Mouse (Mus musculus) testis, adult 2 months (tissue): ENCODE results near the gene Mmd. TPM values are rescaled to one million over a fixed set of nuclear protein-coding genes. Genes with fewer than 3 reads are reported as not detected.

Source experiments
- H3K27ac ChIP-seq: fragments of 200-500 bp; 2 replicates; pipeline ENCODE4 v1.5.1; 2012; ENCODE audit warnings: low read depth, low read length; ENCODE audit not compliant: control insufficient read depth, insufficient read depth
- H3K27me3 ChIP-seq: fragments of 200-500 bp; 2 replicates; pipeline ENCODE4 v1.6.1; 2012; ENCODE audit warnings: mild to moderate bottlenecking, low read length, moderate library complexity; ENCODE audit not compliant: control insufficient read depth, insufficient read depth
- H3K36me3 ChIP-seq: fragments of 200-500 bp; 2 replicates; pipeline ENCODE4 v1.6.1; 2012; ENCODE audit warnings: mild to moderate bottlenecking, low read length; ENCODE audit not compliant: control insufficient read depth, insufficient read depth
- H3K4me1 ChIP-seq: fragments of 200-500 bp; 2 replicates; pipeline ENCODE4 v1.6.1; 2012; ENCODE audit warnings: low read length; ENCODE audit not compliant: control insufficient read depth, insufficient read depth
- H3K4me3 ChIP-seq: fragments of 200-500 bp; 2 replicates; pipeline ENCODE4 v1.5.1; 2012; ENCODE audit warnings: low read depth, mild to moderate bottlenecking, low read length, moderate library complexity, mixed read lengths; ENCODE audit not compliant: control insufficient read depth
- CTCF ChIP-seq: fragments of 200-500 bp; IDR thresholded peaks from 2 replicates; pipeline ENCODE4 v1.5.1; 2012; ENCODE audit warnings: low read depth, mild to moderate bottlenecking, inconsistent platforms, low read length, moderate library complexity; ENCODE audit not compliant: control insufficient read depth, insufficient read depth, insufficient replicate concordance
- POLR2A ChIP-seq: fragments of 200-500 bp; IDR thresholded peaks from 2 replicates; pipeline ENCODE4 v1.6.1; 2012; ENCODE audit warnings: low read depth, mild to moderate bottlenecking, inconsistent platforms, low read length, moderate library complexity; ENCODE audit not compliant: control insufficient read depth
- polyA plus RNA-seq: library from polyadenylated mRNA; depleted of rRNA; stranded (reverse); fragments of >200 nt; gene quantifications from 2 replicates; pipeline ENCODE4 v1.2.3, GENCODE M21; 2012

Gene Mmd
- polyA plus RNA-seq, 1 experiment = 2.3 TPM

DNA sequence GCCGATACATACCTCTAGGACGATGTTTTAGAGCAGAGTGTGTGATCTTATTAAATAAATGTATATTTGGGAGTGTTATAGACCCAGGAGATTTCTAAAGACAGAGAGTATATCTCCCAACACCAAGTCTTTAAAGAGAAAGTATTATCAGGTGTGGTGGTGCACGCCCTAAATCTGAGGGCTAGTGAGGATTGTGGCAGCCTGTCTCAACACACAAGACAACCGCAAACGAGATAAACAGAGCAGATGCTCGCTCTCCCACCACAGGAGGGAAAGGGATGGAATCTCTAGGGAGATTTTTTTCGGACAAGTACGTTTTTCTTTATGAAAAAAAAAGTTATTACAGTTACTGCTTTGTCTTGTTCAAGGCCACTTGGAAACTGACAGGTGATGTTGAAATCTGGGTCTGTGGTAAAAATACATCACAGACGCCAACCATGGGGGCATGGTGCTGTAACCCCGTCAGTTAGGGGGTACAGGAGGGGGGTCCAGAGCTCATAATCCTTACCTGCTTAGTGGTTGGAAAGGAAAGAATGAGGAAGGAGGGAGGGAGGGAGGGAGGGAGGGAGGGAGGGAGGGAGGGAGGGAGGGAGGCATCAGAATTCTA is 9.2 kb downstream of the Mmd start:
- Histone ChIP-seq H3K4me1 (no peaks in the 10 kb centered on the region), H3K27me3 (no peaks in the 10 kb centered on the region), H3K4me3 (no peak overlapping the region), H3K36me3 (no peaks in the 10 kb centered on the region), H3K27ac (no peak overlapping the region)
- TF ChIP-seq POLR2A (no peak), CTCF (no peak)

DNA sequence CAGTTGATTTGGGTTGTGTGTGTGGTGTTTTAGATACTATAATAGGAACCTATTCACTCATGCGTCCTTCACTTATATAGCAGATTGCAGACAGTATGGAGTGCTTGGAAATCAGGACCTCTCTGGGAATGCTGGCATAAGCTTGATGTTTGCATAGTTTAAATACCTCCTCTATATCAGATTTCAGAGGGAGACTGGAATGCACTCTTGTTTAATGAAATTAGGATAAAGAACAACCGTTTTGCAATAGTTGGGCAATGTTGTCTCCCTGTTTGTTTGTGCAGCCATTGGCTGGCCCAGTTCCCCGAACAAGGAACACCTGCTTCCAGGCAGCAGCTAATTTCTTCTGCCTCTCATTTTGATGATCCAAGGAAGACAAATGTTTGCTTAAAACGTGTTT is 9.8 kb downstream of the Mmd start:
- H3K36me3 ChIP-seq = no peaks in the 10 kb centered on the region
- no peak overlapping the region for H3K27ac ChIP-seq
- no peaks in the 10 kb centered on the region for H3K27me3 ChIP-seq
- no peak for TF ChIP-seq CTCF
- no peak overlapping the region for H3K4me3 ChIP-seq
- no peaks in the 10 kb centered on the region for H3K4me1 ChIP-seq

GRCm38 (mm10) chr11:90259826-90260225 is 10.6 kb downstream of the Mmd start:
- no peaks in the 10 kb centered on the region for H3K27me3 ChIP-seq
- no peaks in the 10 kb centered on the region for H3K36me3 ChIP-seq
- H3K4me1 ChIP-seq = no peaks in the 10 kb centered on the region
- no peak for TF ChIP-seq POLR2A
- no peak for TF ChIP-seq CTCF
- no peak overlapping the region for H3K27ac ChIP-seq
- no peak overlapping the region for H3K4me3 ChIP-seq

- TF ChIP-seq POLR2A = no peak
- TF ChIP-seq CTCF = no peak
- Histone ChIP-seq H3K36me3 (no peaks in the 10 kb centered on the region), H3K27me3 (no peaks in the 10 kb centered on the region), H3K27ac (no peak overlapping the region), H3K4me3 (no peak overlapping the region), H3K4me1 (no peaks in the 10 kb centered on the region)
These were observed 14.9 kb downstream of the Mmd start for GRCm38 (mm10) chr11:90264180-90264579.

- Histone ChIP-seq H3K36me3 (no peaks in the 10 kb centered on the region), H3K4me1 (no peaks in the 10 kb centered on the region), H3K4me3 (no peak overlapping the region), H3K27ac (no peak overlapping the region), H3K27me3 (no peaks in the 10 kb centered on the region)
- TF ChIP-seq CTCF (no peak), POLR2A (no peak)
These were observed 16.3 kb downstream of the Mmd start for GRCm38 (mm10) chr11:90265581-90265980.

DNA sequence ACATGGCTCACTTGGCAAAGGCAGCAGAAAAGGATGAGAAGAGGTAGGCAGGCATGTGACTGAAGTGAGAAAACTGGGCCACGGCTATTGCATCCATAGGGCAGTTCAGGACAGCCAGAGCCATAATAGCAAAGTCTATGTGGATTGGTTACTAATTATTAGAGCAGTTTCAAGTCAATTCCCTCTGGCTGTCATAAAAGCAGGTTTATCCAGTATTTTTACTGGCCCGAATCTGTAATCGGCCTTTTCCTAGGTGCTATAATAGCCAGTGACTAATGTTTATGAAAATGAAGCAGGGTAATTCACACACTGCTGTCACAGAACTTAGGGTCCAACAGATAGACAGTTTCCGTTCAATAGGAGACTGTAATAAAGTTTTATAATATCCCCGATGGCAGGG is 19.7 kb downstream of the Mmd start:
- no peak overlapping the region for H3K4me3 ChIP-seq
- no peak for TF ChIP-seq POLR2A
- no peak for TF ChIP-seq CTCF
- H3K4me1 ChIP-seq = no peaks in the 10 kb centered on the region
- no peak overlapping the region for H3K27ac ChIP-seq
- H3K36me3 ChIP-seq = no peaks in the 10 kb centered on the region
- H3K27me3 ChIP-seq = no peaks in the 10 kb centered on the region

DNA sequence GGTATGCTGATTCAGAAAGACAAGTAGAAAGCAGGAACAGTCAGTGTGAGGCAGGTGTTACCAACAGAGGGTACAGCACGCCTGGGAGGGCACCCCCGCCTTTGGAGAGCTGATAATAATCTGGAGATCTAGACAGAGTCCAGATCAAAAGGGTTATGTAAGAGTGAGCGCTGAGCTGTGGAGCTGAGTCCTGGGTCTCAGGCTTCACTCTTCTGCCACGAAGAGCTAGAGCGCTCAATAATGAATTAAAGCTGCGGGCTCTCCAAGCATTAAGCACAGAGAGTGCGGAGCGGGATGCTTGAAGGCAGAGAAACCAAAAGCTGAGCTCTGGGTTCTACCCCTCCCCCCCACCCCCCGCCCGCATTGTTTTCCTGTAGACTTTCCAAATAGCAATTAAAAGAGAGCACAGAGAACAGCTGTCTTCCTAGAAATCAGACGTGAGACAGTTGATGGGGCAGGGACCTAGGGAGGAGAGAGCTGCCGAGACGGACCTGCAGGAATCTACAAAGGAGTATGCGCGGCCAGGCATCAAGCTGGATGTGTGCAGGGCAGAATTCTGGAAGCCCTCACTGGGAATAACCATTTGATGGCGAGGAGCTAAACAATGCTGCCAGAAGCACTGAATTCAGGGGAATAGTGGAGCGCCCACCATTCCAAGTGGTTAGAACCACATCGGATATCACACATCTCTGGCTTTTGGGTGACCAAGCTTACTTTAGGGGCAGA is 20.3 kb downstream of the Mmd start:
- Histone ChIP-seq H3K27ac (no peak overlapping the region), H3K36me3 (no peaks in the 10 kb centered on the region), H3K4me3 (no peak overlapping the region), H3K4me1 (no peaks in the 10 kb centered on the region), H3K27me3 (no peaks in the 10 kb centered on the region)
- TF ChIP-seq POLR2A = no peak
- no peak for TF ChIP-seq CTCF

- H3K4me1 ChIP-seq = no peaks in the 10 kb centered on the region
- TF ChIP-seq CTCF = no peak
- TF ChIP-seq POLR2A = no peak
- no peaks in the 10 kb centered on the region for H3K36me3 ChIP-seq
These were observed 21.0 kb downstream of the Mmd start for GRCm38 (mm10) chr11:90270132-90270877.

More at GRCm38 (mm10) chr11:90270132-90270877, 21.0 kb downstream of the Mmd start:
- Histone ChIP-seq H3K27me3 (no peaks in the 10 kb centered on the region), H3K27ac (no peak overlapping the region), H3K4me3 (no peak overlapping the region)
